Mouse (Mus musculus): ENCODE data around the gene Pdxk. TPM values are rescaled to one million over a fixed set of nuclear protein-coding genes. Genes with fewer than 3 reads are reported as not detected.

Pdxk gene
- polyA plus RNA-seq, 2 experiments from 2014 or later = 8.9 to 16.5 TPM

DNA sequence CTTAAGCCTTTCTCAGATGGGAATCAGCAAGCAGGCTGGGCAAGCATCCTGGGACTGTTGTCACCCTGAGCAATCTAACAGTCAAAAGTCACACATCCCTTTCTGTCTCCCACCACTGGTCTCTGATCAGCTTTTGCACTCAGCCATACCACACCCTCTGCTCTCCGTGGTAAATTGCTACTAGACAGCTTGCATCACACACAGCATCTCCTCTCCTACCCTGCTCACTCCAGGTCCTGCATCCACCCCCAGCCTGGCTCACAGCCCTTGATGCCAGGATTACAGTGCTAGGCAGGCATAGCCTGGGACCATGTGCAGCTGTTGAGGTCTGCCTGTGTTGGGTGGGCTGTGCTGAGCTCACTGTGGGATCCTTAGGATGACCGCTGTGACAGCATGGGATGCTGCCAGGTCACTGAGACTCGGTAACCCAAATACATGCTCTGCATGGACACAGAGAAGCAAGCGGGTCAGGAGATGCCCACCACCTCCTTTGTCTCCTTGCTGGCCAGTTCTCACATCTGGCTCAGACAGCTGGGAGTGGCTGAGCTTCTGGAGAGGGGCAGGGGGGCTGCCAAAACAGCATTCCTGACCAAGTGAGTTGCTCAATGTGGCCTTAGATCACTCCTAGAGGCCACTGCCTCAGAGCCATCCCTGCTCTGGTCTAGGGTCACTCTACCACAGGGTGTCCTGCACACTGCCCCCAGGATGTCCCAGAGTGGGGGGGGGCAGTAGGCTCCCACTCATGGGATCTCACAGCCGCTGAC lies 6.2 kb downstream of the Pdxk start:
- peak; percentile 31 for ATAC-seq

DNA sequence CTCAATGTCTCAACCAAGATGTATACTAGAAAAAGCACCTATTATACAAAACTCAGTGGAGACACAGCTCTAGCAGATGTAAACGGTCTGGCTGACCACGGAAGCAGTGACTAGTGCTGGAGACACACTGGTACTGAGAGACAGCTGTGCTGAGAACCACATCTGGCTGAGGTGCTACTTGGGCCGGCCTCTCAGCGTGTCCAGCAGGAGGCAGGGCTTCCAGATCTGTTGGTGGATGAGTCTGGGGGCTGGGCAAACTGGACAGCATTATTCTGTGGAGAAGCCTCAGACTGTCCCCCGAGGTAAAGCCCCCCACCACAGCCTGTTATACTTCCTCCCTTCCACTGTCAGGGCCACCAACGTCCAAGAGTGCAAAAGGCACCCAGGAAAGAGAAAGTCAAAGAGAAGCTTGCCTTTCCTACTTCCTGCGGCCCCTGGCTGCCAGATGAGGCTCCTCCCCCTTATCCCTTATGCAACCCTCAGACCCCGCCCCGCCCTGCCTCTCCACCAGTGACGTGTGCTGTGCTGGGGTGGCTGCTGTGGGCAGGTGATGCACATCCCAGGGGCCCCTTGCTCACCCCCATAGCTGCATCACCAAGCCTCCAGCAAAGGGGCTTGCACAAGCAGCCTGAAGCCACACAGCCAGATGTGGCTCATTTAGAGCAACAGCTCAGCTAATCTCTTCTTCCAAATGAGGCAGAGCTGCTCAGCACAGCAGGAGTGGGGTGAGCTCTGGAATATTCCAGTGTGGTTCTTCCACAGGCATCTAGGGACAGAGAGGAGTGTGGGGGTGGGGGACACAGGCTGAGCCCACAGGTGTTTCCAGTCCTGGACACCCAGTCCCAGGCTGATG lies 7.1 kb downstream of the Pdxk start:
- ATAC-seq = peak; percentile 95

DNA sequence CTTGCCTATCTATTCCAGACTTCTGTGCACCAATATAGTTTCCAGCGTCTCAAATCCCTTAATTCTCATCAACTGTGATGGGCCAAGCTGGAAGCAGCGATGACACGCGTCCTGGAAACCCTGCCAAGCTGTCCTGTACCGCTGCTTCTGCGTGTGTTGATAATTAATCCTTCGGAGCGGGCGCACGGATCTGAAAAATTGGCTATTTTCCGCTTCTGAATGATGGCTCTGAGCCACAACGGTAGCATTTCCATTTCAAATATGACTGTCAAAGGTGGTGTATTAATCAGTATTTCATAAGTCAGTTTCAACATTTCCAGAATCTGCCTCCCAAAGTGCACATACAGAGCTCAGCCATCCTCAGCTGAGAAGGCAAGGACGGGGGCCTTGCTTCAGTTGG lies 8.1 kb downstream of the Pdxk start:
- ATAC-seq = no peak

DNA sequence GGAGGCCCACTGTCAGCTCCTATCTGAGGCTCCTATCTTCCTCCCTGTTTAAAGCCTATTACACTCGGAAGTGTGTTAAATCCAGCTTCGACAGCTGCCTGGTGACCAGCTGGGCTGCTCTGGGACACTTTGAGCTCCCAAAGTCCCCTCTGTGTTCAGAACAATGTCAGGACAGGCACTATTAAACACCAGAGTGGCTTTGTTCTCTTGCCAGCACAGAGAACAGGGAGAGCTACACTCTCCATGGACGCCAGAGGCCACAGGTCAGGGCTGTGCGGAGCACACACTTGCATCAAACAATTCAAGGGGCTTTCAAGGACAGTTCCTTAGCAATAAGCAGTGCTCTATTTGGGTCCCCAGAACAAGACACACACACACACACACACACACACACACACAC lies 12.1 kb downstream of the Pdxk start:
- ATAC-seq = no peak

DNA sequence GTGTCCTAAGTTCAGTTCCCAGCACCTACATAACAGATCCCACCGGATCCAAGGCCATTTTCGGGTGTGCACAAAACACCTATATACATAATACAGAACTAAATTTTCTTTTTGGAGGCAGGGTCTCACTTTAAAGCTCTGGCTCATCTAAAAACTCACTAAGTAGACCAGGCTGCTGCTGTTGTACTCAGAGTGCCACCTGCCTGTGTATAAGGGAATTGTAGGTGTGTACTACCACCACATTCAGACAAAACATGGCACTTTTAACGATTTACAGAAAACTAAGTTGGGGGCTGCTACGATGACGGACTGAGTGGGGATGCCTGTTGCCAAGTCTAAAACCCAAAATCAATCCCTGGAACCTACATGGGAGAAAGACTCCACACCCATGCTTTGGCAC lies 14.0 kb downstream of the Pdxk start:
- no peak for ATAC-seq

DNA sequence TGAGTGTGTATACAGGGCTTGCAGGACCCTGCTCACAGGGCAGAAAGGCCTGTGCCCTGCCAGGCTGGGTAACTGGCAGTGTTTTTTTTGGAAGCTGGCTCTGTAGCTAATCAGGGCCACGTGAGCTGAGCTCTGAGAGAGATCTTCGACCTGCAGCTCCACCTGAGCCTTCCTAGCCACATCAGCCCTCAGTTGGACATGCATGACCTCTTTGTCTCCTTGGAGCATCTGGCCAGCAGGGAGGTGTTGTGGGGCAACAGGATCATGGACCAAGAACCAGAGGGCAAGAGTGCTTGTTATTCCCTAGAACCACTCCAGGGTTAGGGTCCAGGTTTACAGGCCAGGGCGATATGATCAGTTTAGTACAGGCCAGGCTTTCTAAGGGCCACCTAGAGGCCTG lies 17.4 kb downstream of the Pdxk start:
- ATAC-seq = no peak

DNA sequence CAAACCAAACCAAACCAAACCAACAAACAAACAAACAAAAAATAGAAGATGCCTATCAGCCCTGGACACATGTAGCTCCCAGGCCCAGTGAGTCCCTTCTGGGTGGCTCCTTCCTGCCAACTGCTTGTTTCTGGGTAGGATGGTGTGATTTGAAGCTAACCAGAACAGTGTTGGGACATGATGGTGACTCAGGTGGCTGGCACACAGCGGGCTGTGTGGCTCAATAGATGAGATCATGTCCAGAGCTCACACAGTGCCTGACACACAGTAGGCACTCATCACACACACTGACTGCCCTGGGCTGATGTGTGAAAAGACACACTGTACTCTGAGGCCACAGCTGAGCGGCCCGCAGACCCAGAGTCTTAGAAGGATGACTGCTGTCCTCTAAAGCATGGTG lies 18.6 kb downstream of the Pdxk start:
- ATAC-seq = no peak

DNA sequence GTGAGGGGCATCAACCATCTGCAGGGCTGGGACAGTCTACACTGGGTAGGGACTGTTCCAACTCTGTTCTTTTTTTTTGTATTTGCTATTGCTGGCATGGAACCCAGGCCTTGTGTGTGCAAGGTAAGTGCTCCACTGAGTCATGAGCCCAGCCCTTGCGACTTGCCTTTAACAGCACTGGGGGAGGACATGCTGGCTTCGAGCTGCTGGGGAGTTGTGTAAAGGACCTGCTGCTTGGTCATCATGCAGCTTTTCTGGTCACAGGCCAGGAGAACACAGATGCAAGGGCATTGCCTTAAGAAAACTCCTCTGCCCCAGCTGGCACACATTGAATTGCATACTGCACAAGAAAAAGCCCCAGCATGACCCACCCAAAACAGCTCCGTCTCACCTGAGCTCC lies 22.5 kb downstream of the Pdxk start:
- no peak for ATAC-seq

DNA sequence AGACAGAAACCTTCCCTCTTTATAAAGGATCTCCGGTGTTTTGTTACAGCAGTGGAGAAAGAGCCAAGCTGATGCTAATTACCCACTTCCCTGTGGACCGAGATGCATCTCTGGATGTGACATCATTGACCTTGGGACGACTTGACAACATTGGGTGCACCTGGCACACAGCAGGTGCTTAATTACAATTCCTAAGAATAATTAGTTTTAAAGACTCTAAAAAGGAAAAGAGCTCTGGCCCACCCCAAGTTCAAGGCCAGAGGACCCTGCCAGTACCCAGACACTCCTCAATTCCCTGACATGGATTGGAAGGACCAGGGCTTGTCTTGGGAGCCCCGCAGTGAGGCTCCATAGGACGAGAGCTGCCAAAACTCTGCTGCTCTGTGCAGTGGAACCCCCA lies 23.2 kb downstream of the Pdxk start:
- ATAC-seq = no peak

DNA sequence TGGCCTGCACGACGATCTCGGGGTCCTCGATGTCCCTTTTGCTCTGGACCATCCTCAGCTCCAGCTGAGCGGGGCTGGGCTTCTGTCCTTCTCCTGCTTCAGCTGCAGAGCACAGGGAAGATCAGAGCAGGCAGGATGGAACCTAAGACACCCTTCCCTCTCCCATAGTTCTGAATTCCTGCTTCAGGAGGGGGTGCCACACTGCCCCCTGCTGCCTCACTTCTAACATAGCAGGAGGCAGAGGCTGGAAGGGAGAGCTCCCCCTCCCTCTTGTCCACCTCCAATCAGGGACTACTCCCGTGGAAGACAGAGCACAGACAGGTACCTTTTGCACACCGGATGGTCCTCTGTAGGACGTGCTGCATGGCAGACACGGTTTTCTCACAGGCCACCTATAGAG lies 24.0 kb downstream of the Pdxk start:
- peak; percentile 38 for ATAC-seq

DNA sequence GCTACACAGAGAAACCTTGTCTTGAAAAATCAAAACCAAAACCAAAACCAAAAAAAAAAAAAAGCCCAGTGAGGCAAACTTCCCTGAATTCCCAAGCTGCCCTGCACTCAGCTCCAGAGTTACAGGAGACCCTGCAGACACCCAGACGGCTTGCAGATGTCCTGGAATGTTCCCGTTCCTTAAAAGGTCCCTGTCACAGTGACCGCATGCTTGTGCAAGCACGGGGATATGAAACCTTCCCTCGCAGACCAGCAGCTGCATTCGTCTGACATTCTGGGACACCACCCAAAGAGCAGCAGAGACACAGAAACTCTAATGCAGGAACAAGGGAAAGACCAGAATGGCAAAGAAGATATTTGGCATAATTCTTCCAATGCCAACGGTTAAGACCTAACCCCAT lies 24.8 kb downstream of the Pdxk start:
- ATAC-seq = no peak

DNA sequence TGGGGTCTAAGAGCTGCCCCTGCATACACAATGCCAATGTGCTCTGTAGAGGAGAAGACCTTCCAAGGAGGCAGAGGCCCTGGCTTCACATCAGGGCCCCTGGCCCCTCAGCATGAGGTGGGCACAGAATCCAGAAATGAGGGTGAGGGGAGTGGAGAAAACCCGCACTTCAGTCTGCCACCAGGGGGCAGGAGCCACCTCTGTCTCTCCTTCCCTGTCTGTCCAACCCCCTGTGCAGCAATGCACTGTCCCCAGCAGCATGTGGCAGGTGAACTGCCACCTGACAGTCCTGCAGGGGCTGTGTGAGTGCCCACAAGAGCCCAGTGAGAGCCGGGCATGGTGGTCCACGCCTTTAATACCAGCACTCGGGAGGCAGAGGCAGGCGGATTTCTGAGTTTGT lies 25.2 kb downstream of the Pdxk start:
- ATAC-seq = no peak

DNA sequence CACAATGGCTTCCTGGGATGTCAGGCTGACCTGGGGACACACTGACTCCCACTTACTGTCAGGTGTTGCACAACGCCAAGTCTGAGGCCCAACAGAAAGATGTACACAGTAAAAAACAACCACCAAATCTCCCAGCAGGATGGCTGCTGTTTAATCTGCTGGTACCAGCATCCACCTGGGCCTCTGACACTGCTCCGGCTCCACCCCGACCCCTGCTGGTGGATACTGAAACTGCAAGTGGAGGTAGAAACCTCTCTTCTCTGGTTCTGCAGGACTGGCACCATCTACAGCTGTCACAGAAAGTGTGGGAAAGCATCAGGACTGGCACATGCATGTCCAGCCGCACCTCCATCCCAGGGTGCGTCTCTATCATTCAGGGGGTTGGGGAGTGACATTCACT lies 26.7 kb downstream of the Pdxk start:
- peak; percentile 84 for ATAC-seq

DNA sequence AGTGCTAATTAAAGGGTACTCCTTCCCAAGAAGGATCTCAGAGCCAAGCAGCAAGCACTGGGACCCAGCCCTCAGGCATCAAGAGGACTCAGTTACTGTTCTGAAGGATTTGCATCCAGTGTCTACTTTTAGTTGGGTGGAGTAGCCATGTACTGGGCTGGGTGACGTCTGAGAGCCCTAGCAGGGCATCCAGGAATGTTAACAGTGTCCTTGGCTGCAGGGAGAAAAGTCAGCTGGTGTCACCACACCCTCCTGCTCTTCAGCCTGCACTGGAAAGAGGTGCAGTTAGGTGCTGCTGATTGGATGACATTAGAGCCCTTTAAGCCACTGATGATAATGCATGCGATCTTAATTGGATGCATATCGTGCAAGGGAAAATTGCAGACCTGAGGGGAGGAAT lies 31.9 kb downstream of the Pdxk start:
- no peak for ATAC-seq

DNA sequence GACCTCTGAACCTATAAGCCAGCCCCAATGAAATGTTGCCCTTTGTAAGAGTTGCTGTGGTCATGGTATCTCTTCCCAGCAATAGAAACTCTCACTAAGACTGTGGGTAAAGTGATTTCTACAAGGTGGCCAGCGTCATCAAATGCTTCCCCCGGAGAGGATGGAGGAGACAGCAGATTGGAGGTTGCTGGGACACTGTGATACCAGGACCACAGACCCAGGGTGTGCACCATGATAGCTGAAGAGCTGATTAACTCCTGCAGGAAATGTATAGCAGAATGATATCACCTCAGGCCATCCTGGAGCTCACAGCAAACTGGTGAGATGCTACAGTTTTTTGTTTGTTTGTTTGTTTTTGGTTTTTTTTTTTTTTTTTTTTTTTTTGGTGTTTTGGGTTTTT lies 35.0 kb downstream of the Pdxk start:
- no peak for ATAC-seq

DNA sequence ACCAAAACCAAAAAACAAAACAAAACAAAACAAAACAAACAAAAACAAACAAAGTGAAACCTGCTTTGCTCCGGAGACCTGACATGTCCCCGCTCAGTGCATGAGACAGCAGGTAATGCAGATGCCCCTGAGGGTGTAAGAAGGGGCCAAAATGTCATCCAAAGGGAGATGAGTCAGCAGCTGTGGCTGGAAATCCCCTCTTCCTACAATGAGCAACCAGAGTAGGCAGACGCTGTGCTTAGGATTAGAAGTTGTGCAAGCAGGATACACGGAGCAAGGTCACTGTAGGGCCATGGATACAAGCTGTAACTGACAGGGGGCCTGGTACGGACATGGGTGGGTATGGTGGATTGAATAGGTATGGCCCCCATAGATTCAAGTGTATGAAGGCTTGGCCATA lies 35.6 kb downstream of the Pdxk start:
- no peak for ATAC-seq

DNA sequence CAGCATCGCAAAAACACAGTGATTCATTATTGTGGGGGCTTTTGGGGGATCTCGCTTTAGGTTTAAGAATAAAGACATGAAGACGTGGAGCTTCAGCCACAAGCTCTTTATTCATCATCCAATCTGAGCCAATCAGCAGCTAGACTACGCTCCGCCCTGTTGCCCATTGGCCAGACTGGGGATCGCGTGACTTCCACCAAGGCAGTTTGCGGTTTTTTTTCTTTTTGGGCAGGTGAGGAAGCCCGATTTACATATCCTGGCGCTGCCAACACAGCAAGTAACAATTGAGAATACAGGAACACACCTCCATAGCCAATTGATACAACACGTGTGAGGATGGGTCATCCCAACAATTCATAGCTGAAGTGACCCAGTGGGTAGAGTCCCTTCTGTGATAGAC lies 36.7 kb downstream of the Pdxk start:
- ATAC-seq = no peak

DNA sequence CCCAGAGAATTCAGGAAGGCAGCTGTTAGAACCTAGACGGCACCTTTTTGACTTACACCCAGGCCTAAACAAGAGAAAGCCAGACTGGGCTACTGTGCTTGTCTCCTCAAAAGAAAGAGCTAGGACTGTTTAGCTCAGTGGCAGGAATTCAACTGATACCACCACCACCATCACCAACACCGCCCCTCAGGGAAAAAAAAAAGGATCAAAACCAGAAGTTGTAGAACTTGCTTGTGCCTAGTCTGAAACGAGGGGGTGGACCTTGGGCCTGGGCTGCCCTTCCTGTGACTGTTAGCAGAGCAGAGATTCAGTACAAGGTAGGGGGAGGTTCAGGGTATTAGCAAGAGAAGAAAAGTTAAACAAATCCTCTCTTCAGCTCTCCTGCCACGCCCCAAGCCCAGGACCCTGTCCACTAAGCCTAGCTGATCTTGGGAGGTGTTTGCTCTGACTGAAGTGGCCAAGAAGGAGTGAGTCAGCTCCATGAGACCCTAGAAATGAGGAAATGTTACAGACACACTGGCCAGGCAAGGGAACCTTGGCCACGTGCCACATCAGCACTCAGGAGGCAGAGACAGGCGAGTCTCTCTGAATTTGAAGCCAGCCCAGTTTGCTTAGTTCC lies 38.5 kb downstream of the Pdxk start:
- peak; percentile 8 for ATAC-seq

DNA sequence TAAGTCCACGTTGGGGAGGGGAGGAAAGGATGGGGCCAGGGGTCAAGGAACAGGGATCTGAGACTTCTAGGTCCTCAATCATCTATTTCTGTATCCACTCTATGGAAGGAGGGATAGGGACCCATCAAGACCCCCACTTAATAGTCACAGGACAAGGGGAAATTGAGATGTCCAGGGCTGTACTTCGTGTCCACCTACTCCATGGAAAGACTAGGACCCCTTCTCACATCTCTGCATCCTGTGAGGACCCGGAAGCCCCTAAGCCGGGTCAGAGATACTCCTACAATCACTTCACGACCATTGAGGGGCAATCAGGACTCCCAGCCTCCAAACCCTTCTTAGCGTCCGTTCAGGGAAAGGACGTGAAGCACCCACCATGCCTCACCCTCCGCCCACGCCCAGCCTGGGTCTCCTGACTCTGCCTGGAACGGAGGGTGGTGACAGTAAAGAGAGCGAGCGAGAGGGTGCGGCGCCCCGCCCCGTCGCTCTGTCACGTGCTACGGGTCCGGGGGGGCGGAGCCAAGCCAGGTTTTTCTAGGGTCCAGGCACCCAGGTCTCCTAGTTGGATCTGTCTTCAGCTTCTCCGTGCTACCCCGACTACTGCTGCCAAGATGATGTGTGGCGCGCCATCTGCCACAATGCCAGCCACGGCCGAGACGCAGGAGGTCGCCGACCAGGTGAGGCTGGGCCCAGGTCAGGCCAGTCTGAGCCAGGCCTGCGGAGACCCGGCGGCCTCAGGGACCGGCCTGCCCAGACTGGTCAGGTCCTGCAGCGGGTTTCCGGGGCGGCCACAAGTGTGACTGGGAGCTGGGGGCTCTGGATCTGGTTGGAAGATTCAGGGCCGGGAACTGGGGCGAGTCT lies 39.4 kb downstream of the Pdxk start, which contains the start of gene Cstb:
TSS of gene Cstb (plus strand) at position 489 of the 861 bp plus-strand sequence.
- ATAC-seq = peak; percentile 95

DNA sequence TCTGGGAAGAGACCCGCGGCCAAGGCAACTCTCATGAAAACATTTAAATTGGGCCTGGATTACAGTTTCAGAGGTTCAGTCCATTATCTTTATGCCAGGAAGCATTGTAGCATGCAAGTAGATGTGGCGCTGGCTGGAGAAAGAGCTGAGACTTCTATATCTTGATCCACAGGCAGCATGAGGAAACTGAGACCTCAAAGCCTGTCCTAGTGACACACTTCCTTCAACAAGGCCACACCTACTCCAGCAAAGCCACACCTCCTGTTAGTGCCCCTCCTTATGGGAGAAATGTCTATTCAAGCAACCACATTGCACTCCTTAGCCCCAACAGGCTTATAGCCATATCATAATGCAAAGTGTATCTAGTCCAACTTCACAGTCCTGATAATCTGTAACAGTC lies 42.2 kb downstream of the Pdxk start:
- no peak for ATAC-seq

DNA sequence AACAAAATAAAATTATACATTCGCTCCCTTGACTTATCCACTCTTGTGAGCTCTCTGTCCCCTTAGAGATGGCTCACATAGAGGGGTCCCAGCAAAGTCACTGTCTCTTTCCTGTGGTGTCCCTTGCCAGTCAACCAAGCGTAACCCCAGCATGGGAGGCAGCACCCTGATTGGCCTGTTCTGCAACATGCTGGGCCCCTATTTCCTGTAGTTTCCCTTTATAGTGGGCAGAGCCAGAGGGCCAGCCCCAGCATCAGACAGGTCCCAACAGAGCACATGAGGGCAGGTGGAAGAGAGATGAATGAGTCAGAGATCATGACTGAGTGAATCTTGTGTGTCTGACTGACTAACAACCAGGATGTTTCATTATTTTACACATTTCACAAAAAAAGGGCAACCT lies 43.8 kb downstream of the Pdxk start:
- ATAC-seq = no peak

DNA sequence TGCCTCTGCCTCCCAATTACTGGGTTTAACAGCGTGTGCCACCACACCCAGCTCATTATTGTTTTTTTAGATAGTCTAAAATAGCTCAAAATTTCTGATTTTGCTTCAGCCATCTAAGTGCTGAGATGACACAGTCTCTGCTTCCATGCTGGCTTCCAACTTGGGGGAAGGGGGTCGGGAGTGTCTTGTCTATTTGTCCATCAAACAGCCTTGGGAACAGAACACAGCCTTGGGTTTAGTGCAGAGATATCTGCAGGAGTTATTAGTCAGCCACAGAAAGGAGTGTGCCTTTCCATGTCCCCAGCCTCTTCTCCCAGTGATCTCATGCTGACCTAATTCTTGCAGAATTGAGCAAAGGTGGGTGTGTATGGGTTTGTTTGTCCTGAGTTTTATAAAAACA lies 46.0 kb downstream of the Pdxk start:
- ATAC-seq = no peak

DNA sequence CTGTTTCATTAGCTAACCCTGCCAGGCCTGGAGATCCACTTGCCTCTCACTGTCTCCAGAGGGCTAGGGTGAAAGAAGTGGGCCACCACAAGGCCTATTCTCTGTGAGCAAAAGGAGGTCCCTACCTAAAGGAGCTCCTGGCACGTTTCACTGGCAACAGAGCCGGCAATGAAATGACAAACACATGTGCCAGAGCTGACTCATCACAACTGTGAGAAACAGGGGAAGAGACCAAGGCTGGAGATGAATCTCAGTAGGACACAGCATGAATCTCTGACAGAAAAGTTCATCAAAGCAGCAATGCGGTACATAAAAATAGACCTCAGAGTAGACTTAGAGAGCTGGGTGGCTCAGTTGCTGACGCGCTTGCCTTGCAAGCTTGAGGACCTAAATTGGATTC lies 46.9 kb downstream of the Pdxk start:
- no peak for ATAC-seq
